Mouse (Mus musculus): ENCODE measurements around the gene Hmgcl. TPM values are rescaled to one million over a fixed set of nuclear protein-coding genes. Genes with fewer than 3 reads are reported as not detected.
"Not testable (repeated sequence)": the region's sequence is repeated elsewhere in the genome, so short reads cannot be mapped to it uniquely, and the experiment has no call there.

Gene Hmgcl
- total RNA-seq, 2 experiments from 2014 or later, result 72.7 to 86.8 TPM

GRCm38 (mm10) chr4:135980223-135980622, 34.0 kb downstream of the Hmgcl start:
- DNase-seq; intact Hi-C loops (cut with DNase I): not testable (repeated sequence)

DNA sequence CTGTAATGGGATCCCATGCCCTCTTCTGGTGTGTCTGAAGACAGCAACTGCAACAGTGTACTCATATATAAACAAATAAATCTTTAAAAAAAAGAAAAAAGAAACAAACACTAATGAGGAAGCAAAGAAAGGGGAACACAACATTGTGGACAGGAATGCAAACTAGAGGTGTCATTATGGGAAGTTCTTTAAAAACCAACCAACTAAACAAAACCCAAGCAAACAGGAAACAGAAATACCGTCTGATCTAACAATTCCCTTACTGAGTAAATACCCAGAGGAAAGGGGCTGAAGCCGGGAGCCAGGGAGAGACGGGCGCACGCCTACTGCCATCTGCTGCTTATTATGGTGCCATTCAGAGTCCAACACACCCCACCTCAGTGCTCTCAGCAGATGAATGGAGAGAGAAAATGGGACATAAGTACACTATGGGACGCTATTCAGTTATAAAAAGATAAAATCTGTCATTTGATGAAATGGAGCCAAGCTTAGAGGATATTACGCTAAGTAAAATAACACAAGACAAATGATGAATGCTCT, 35.3 kb downstream of the Hmgcl start:
- no peak for DNase-seq
- intact Hi-C loops (cut with DNase I), result no loop called here

DNA sequence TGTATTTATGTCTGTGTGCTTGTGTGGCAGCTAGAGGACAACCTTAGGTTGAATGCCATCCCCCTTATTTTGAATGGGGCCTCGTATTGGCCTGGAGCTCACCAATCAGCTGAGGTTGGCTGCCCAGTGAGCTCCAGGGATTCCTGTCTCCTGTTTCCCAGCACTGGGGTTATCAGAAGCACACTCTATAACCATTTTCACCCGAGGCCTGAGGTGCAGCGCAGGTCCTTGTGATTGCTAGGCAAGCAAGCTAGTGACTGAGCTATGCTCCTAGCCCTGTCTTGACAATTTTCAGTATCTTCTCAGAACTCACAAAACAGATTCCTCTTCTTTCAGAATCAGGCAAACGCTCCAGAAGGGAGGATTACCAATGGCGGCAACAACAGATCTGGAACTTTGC, 38.3 kb downstream of the Hmgcl start:
- intact Hi-C loops (cut with DNase I), result no loop called here
- DNase-seq, result no peak

DNA sequence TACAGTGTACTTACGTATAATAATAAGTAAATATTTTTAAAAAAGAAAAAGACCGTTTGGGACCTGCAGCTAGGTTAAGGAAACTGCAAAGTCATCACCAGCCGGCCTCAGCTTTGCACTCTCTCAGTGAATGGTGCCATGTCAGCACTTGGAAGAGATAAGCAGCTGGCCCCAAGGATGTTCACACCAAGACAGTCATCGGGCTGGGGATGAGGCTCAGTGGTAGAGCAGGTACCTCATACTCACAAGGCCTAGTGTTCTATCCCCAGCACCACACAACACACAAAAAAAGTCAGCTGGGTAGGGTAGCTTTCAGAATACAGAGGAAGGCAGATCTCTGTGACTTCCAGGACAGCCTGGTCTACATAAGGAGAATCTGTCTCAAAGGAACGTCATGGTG, 38.9 kb downstream of the Hmgcl start:
- intact Hi-C loops (cut with DNase I), result no loop called here
- DNase-seq, result no peak

DNA sequence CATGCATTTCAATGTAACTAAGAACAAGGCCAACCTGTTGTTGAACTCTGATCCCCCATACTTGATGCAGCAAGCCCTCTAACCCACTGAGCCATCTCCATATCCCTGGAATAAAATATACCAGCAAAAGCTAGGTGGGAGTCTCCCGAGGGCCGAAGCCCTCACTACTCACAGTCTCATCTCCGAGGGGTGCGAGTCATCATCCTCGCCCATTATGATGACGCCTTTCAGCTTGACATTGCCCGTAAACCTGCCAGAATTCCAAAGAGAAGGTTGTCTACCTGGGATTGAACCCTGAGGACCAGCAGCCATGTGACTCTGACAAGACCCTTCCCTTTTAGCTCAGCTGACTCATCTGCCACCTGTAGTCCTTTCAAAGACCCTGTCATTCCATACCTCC, 39.5 kb downstream of the Hmgcl start:
- intact Hi-C loops (cut with DNase I), result loop anchor here (2.0 kb wide), 1 partner anchor 35 kb away; the partner anchor contains the start of gene Eloa

DNA sequence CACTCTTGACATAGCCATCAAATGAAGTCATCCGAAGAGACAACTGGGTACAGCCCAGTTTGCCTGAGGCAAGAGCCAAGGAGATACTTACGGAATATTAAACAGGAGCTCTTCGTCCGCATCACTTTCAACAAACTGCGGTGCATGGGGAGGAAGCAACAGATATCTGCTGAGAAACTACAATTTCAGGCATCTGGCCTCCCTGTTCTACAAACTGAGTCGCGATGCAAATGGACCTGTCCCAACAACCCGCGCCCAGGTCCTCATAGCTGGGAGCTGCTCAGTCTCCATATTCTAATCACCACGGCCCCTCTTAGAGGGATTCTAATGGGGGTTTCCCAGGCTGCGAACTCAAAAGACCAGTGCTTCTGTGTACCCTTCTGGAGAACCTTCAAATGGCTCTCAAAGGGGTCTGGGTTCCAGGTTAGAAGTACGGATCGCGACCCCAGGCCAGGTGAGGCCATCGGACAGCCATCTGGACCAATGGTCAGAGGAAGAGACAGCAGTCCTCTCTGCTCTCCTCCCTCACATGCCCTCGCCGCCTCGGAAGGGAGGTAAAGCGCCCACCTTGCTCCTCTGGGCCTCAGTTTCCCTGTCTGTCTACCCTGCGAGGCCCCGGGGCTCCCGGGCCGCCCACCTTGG, 40.2 kb downstream of the Hmgcl start:
- intact Hi-C loops (cut with DNase I), result loop anchor here (2.0 kb wide), 1 partner anchor 34 kb away; the partner anchor contains the start of gene Eloa
- no peak for DNase-seq

More for the DNA sequence above, 39.5 kb downstream of the Hmgcl start:
- DNase-seq, result no peak

DNA sequence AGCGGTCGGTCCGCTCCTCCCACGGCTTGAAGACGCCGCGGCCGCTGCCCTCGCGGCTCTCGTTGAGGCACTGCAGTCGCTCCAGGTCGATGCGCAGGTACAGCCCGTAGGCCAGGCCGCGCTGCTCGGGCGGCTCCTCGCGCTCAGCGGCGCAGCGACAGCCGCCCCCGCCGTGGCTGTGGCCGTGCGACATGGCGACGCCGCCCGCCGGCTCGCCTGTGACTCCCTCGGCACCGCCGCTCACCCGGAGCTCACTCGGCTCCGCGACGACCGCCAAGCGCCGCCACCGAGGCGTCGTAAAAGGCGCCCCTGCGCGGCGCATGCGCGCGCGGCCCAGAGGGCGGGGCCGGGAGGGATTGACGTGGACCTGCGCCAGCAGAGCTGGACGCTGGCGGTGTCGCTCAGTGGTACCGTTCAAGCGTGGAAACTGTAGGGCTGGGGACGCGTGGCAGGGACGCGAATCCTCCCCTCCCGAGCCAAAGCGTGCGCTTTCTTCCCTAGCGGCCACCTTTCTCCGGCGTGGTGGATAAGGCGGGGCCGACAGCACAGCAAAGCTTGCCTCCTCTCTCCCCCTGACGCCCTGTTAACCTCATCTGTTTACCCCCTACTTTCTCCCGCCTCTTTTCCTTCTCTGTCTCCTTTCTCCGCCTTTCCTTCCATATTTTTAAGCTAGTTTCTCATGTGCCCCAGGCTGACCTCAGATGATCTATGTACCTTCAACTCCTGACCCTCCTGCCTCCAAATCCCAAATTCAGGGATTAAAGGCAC, 40.9 kb downstream of the Hmgcl start, which contains the start of gene Pithd1:
Gene Pithd1 (minus strand): TSS at position 322 of the 768 bp plus-strand sequence.
- peak; percentile 92 to 94 for DNase-seq
- intact Hi-C loops (cut with DNase I), result loop anchor here (2.0 kb wide), 1 partner anchor 34 kb away; the partner anchor contains the start of gene Eloa

- DNase-seq, result no peak
- intact Hi-C loops (cut with DNase I), result loop anchor here (2.0 kb wide), 1 partner anchor 33 kb away; the partner anchor contains the start of gene Eloa
These were observed 41.5 kb downstream of the Hmgcl start for GRCm38 (mm10) chr4:135987714-135988113.

- intact Hi-C loops (cut with DNase I), result no loop called here
- DNase-seq, result no peak
These were observed 47.7 kb downstream of the Hmgcl start for GRCm38 (mm10) chr4:135993941-135994340.

GRCm38 (mm10) chr4:135995118-135995517, 48.9 kb downstream of the Hmgcl start:
- intact Hi-C loops (cut with DNase I), result no loop called here
- no peak for DNase-seq

DNA sequence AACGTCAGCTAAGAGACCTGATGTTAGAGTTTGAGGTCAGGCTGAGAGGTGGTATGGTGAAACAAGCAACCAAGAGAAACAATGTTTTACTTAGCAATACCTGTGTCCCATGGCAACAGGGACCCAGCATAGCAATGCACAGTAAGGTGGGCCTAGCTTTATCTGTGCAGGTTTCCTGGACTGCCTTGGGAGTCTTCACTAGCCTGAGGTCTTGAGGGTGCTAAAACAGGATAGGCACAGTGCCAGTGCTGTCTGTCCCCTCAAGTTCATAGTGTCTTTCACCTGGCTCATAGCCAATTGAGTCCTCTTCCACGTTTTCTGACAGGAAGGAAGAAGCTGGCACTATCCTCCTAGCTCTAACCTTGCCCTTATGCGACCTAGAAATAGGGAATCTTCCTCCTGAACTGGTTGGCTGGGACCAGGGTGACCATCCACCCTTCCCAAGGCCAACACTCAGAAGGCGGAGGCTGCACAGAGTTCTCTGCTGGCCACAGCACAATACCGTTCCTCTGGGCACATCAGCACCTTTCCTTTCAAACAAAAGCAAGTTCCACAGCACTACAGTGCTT, 57.9 kb downstream of the Hmgcl start:
- intact Hi-C loops (cut with DNase I), result no loop called here
- no peak for DNase-seq

GRCm38 (mm10) chr4:136004921-136005320, 58.7 kb downstream of the Hmgcl start:
- no peak for DNase-seq
- intact Hi-C loops (cut with DNase I), result no loop called here

GRCm38 (mm10) chr4:136006821-136007220, 60.6 kb downstream of the Hmgcl start:
- no peak for DNase-seq
- intact Hi-C loops (cut with DNase I), result no loop called here

- intact Hi-C loops (cut with DNase I), result no loop called here
- DNase-seq, result no peak
These were observed 62.7 kb downstream of the Hmgcl start for GRCm38 (mm10) chr4:136008782-136009447.

- intact Hi-C loops (cut with DNase I), result no loop called here
- DNase-seq, result no peak
These were observed 64.3 kb downstream of the Hmgcl start for GRCm38 (mm10) chr4:136010586-136010985.

Other genes starting within 250 kb of the Hmgcl start
- under 1 TPM; 0.27 to 0.69 TPM for gene Il22ra1, start 218.3 kb upstream of the Hmgcl start, total RNA-seq (2021)
- gene Myom3, start 186.7 kb upstream of the Hmgcl start, total RNA-seq (2021), result under 1 TPM; 0.86 to 0.95 TPM
- gene Srsf10, start 90.7 kb upstream of the Hmgcl start, total RNA-seq (2021), result 10 to 100 TPM; 37.1 to 45.6 TPM
- 10 to 100 TPM; 59.2 to 63.5 TPM for gene Pnrc2, start 72.6 kb upstream of the Hmgcl start, total RNA-seq (2021)
- under 1 TPM; 0.49 to 0.50 TPM for gene Cnr2, start 51.1 kb upstream of the Hmgcl start, total RNA-seq (2021)
- gene Fuca1, start 25.7 kb upstream of the Hmgcl start, total RNA-seq (2021), result 10 to 100 TPM; 31.0 to 31.4 TPM
- 1 to 10 TPM in 1 of 2 experiments, under 1 TPM in 1; 0.94 to 1.9 TPM for gene Gale, start 17.3 kb downstream of the Hmgcl start, total RNA-seq (2021)
- 10 to 100 TPM; 33.3 to 34.7 TPM for gene Lypla2, start 26.2 kb downstream of the Hmgcl start, total RNA-seq (2021)
- gene Pithd1, start 40.8 kb downstream of the Hmgcl start, total RNA-seq (2021), result 10 to 100 TPM; 19.8 to 22.2 TPM
- gene Eloa, start 75.3 kb downstream of the Hmgcl start, total RNA-seq (2021), result 10 to 100 TPM; 34.6 to 36.2 TPM
- 100 to 1,000 TPM; 239 to 270 TPM for gene Rpl11, start 107.0 kb downstream of the Hmgcl start, total RNA-seq (2021)
- 10 to 100 TPM; 58.1 to 63.9 TPM for gene Id3, start 197.0 kb downstream of the Hmgcl start, total RNA-seq (2021)
- 1 to 10 TPM; 1.4 to 2.1 TPM for gene E2f2, start 225.9 kb downstream of the Hmgcl start, total RNA-seq (2021)